Mouse (Mus musculus) layer of hippocampus, postnatal 25 days (tissue): ENCODE measurements around the gene Ppfibp1. TPM values are rescaled to one million over a fixed set of nuclear protein-coding genes. Genes with fewer than 3 reads are reported as not detected.
A peak's percentile ranks its signal among the peaks of the same experiment; 100 is the strongest.
"Not testable (repeated sequence)": the region's sequence is repeated elsewhere in the genome, so short reads cannot be mapped to it uniquely, and the experiment has no call there.

Experiments used
- DNase-seq, 2 experiments: peaks; one replicate each; pipeline ENCODE4 v3.0.0; 2022; ENCODE audit warnings: mixed read lengths in 2 of 2, low spot score in 1 of 2; ENCODE audit errors: extremely low spot score in 1 of 2
- total RNA-seq, 2 experiments: library from RNA; stranded (reverse); gene quantifications; 2 replicates each; pipeline ENCODE4 v1.2.3; 2021

Gene Ppfibp1
- 10 to 100 TPM; 40.9 to 41.7 TPM for total RNA-seq

GRCm38 (mm10) chr6:146887958-146888659, at the start of gene Ppfibp1:
Ppfibp1 (plus strand) TSS chr6:146888487.
- peak; percentile 92 to 95 for DNase-seq

GRCm38 (mm10) chr6:146838863-146839262, 49.4 kb upstream of the Ppfibp1 start:
- no peak for DNase-seq

- no peak for DNase-seq
Measured at GRCm38 (mm10) chr6:146844867-146845266, 43.4 kb upstream of the Ppfibp1 start.

GRCm38 (mm10) chr6:146845347-146845746, 42.9 kb upstream of the Ppfibp1 start:
- DNase-seq = no peak

- no peak for DNase-seq
Measured at GRCm38 (mm10) chr6:146845961-146846750, 42.1 kb upstream of the Ppfibp1 start.

- no peak for DNase-seq
Measured at GRCm38 (mm10) chr6:146847402-146847801, 40.9 kb upstream of the Ppfibp1 start.

GRCm38 (mm10) chr6:146848281-146848680, 40.0 kb upstream of the Ppfibp1 start:
- DNase-seq = no peak

- DNase-seq = no peak
Measured at GRCm38 (mm10) chr6:146850050-146850449, 38.2 kb upstream of the Ppfibp1 start, which contains the start of gene Smco2. Smco2 (plus strand) TSS chr6:146850104.

- DNase-seq = no peak
Measured at GRCm38 (mm10) chr6:146851916-146852315, 36.4 kb upstream of the Ppfibp1 start.

GRCm38 (mm10) chr6:146852739-146853138, 35.5 kb upstream of the Ppfibp1 start:
- no peak for DNase-seq

GRCm38 (mm10) chr6:146855185-146855584, 33.1 kb upstream of the Ppfibp1 start:
- DNase-seq = no peak

GRCm38 (mm10) chr6:146857386-146857785, 30.9 kb upstream of the Ppfibp1 start:
- no peak for DNase-seq

- DNase-seq = no peak
Measured at GRCm38 (mm10) chr6:146863154-146863553, 25.1 kb upstream of the Ppfibp1 start.

GRCm38 (mm10) chr6:146864370-146864769, 23.9 kb upstream of the Ppfibp1 start:
- not testable (repeated sequence) for DNase-seq

- no peak for DNase-seq
Measured at GRCm38 (mm10) chr6:146865701-146866100, 22.6 kb upstream of the Ppfibp1 start.

- DNase-seq = no peak
Measured at GRCm38 (mm10) chr6:146871975-146872374, 16.3 kb upstream of the Ppfibp1 start.

- no peak for DNase-seq
Measured at GRCm38 (mm10) chr6:146874415-146874814, 13.9 kb upstream of the Ppfibp1 start.

- DNase-seq = no peak
Measured at GRCm38 (mm10) chr6:146876820-146877219, 11.5 kb upstream of the Ppfibp1 start.

- DNase-seq = peak; percentile 17 to 29
Measured at GRCm38 (mm10) chr6:146877425-146878045, 10.8 kb upstream of the Ppfibp1 start.

- no peak for DNase-seq
Measured at GRCm38 (mm10) chr6:146878926-146879325, 9.4 kb upstream of the Ppfibp1 start.

- no peak for DNase-seq
Measured at GRCm38 (mm10) chr6:146879856-146880255, 8.4 kb upstream of the Ppfibp1 start.
